Mouse (Mus musculus) hindbrain, postnatal 0 days (tissue): ENCODE data around the gene Pik3r2. TPM values are rescaled to one million over a fixed set of nuclear protein-coding genes. Genes with fewer than 3 reads are reported as not detected.

Experiments used
- ATAC-seq: fragments of 200-750 bp; cut with Nextera tagmentation; 2 replicates; pipeline ENCODE4 v1.8.0; 2017; ENCODE audit warnings: mild to moderate bottlenecking, moderate TSS enrichment, moderate library complexity
- DNase-seq: peaks from one replicate; pipeline ENCODE4 v3.0.0-alpha.2; 2015; ENCODE audit warnings: low spot score
- H3K27ac ChIP-seq: fragments of 300-500 bp; sonication (generic); 2 replicates; pipeline ENCODE4 v1.5.1; 2014; ENCODE audit warnings: mild to moderate bottlenecking
- H3K27me3 ChIP-seq: fragments of 300-500 bp; sonication (generic); 2 replicates; pipeline ENCODE4 v1.6.1; 2014; ENCODE audit warnings: low read length, mixed read lengths; ENCODE audit not compliant: insufficient read depth
- H3K36me3 ChIP-seq: fragments of 300-500 bp; sonication (generic); 2 replicates; pipeline ENCODE4 v1.6.1; 2014; ENCODE audit warnings: low read length, mixed read lengths; ENCODE audit not compliant: insufficient read depth
- H3K4me1 ChIP-seq: fragments of 300-500 bp; sonication (generic); 2 replicates; pipeline ENCODE4 v1.6.1; 2014; ENCODE audit warnings: antibody characterized with exemption, low read length, mixed read lengths; ENCODE audit not compliant: insufficient read depth
- H3K4me2 ChIP-seq: fragments of 300-500 bp; sonication (generic); 2 replicates; pipeline ENCODE4 v1.6.1; 2014; ENCODE audit warnings: low read depth, mild to moderate bottlenecking, low read length, moderate library complexity, mixed read lengths
- H3K4me3 ChIP-seq: fragments of 300-500 bp; sonication (generic); 2 replicates; pipeline ENCODE4 v1.5.1; 2014; ENCODE audit warnings: low read length
- H3K9ac ChIP-seq: fragments of 300-500 bp; sonication (generic); replicated peaks from 2 replicates; pipeline ENCODE4 v1.6.1; 2014; ENCODE audit warnings: mild to moderate bottlenecking, low read length, moderate library complexity, mixed read lengths
- H3K9me3 ChIP-seq: fragments of 300-500 bp; sonication (generic); 2 replicates; pipeline ENCODE4 v1.6.1; 2016; ENCODE audit warnings: low read length, mixed read lengths
- CTCF ChIP-seq: IDR thresholded peaks from 2 replicates; pipeline ENCODE4 v1.5.1; 2016; ENCODE audit warnings: antibody characterized with exemption, control low read depth, low read depth
- WGBS: fragments of 180-500 bp; shearing (Covaris S2); extraction: QIAGEN DNeasy Blood & Tissue Kit; methylation state at CpG from one replicate; pipeline ENCODE4 v1.1.7; 2014; 5-methylcytosine and 5-hydroxymethylcytosine counted together
- polyA plus RNA-seq: library from polyadenylated mRNA; unstranded; fragments of >200 nt; fragmentation: Nextera tagmentation; extraction: Ambion mirVana; gene quantifications from 2 replicates; pipeline ENCODE4 v1.2.1, GENCODE M21; 2015
- total RNA-seq: library from RNA; depleted of rRNA; stranded (reverse); fragments of >200 nt; gene quantifications from 2 replicates; pipeline ENCODE4 v1.2.3, GENCODE M21; 2014

The Pik3r2 gene
- total and polyA plus RNA-seq, 2 experiments from 2014 or later, result 101 to 176 TPM

- no peak overlapping the region for H3K27ac ChIP-seq
- H3K9me3 ChIP-seq, result no peaks in the 10 kb centered on the region
- no peak for TF ChIP-seq CTCF
- peak overlapping the region; percentile 13; the same call in 1 of the 2 replicates for H3K4me2 ChIP-seq
- peaks cover 12% of the 10 kb centered on the region for H3K4me1 ChIP-seq
- H3K4me3 ChIP-seq, result no peak overlapping the region
- H3K9ac ChIP-seq, result 0 out of 2 replicates have a peak overlapping the region, but pooled peaks have one; percentile 9
- ATAC-seq (peak; percentile 36), DNase-seq (peak; percentile 80)
- WGBS, result 29% methylated on average over 30 of the region's 30 CpGs
- H3K36me3 ChIP-seq, result peaks cover 38% of the 10 kb centered on the region
- no peaks in the 10 kb centered on the region for H3K27me3 ChIP-seq
Observed at GRCm38 (mm10) chr8:70787941-70788667, 11.6 kb upstream of the Pik3r2 start.

GRCm38 (mm10) chr8:70787051-70787445 is 10.5 kb upstream of the Pik3r2 start:
- 94% methylated on average over 3 of the region's 3 CpGs for WGBS
- H3K27ac ChIP-seq, result no peak overlapping the region
- no peak overlapping the region for H3K4me2 ChIP-seq
- no peaks in the 10 kb centered on the region for H3K27me3 ChIP-seq
- ATAC-seq, result no peak
- H3K9ac ChIP-seq, result no peak overlapping the region
- peaks cover 43% of the 10 kb centered on the region for H3K36me3 ChIP-seq
- no peak for TF ChIP-seq CTCF
- peaks cover 6% of the 10 kb centered on the region for H3K4me1 ChIP-seq
- no peaks in the 10 kb centered on the region for H3K9me3 ChIP-seq
- DNase-seq, result no peak
- H3K4me3 ChIP-seq, result no peak overlapping the region

- H3K4me1 ChIP-seq, result peaks cover 6% of the 10 kb centered on the region
- WGBS, result 90% methylated on average over 25 of the region's 25 CpGs
- H3K9ac ChIP-seq, result no peak overlapping the region
- no peaks in the 10 kb centered on the region for H3K27me3 ChIP-seq
- no peak overlapping the region for H3K4me3 ChIP-seq
- peaks cover 46% of the 10 kb centered on the region for H3K36me3 ChIP-seq
- TF ChIP-seq CTCF, result no peak
- ATAC-seq, result no peak
- DNase-seq, result no peak
- no peak overlapping the region for H3K4me2 ChIP-seq
- no peak overlapping the region for H3K27ac ChIP-seq
- no peaks in the 10 kb centered on the region for H3K9me3 ChIP-seq
Observed at GRCm38 (mm10) chr8:70786291-70787050, 10.0 kb upstream of the Pik3r2 start.

- no peak overlapping the region for H3K9ac ChIP-seq
- no peak overlapping the region for H3K4me3 ChIP-seq
- TF ChIP-seq CTCF, result no peak
- DNase-seq, result no peak
- no peak overlapping the region for H3K27ac ChIP-seq
- 83% methylated on average over 11 of the region's 11 CpGs for WGBS
- H3K4me1 ChIP-seq, result peaks cover 14% of the 10 kb centered on the region
- no peaks in the 10 kb centered on the region for H3K27me3 ChIP-seq
- no peak for ATAC-seq
- no peak overlapping the region for H3K4me2 ChIP-seq
- peaks cover 45% of the 10 kb centered on the region for H3K36me3 ChIP-seq
- H3K9me3 ChIP-seq, result no peaks in the 10 kb centered on the region
Observed at GRCm38 (mm10) chr8:70780093-70780492, 3.6 kb upstream of the Pik3r2 start.

- peak; percentile 32 for DNase-seq
- no peaks in the 10 kb centered on the region for H3K27me3 ChIP-seq
- H3K27ac ChIP-seq, result peak overlapping the region; percentile 96
- 1% methylated on average over 34 of the region's 34 CpGs for WGBS
- ATAC-seq, result no peak
- no peak for TF ChIP-seq CTCF
- H3K9ac ChIP-seq, result peak overlapping the region; percentile 96
- H3K9me3 ChIP-seq, result no peaks in the 10 kb centered on the region
- peaks cover 27% of the 10 kb centered on the region for H3K4me1 ChIP-seq
- peak overlapping the region; percentile 76 for H3K4me3 ChIP-seq
- peak overlapping the region; percentile 87 for H3K4me2 ChIP-seq
- peaks cover 28% of the 10 kb centered on the region for H3K36me3 ChIP-seq
Observed at GRCm38 (mm10) chr8:70775851-70776495, 540 bp downstream of the Pik3r2 start.

- DNase-seq, result no peak
- no peaks in the 10 kb centered on the region for H3K9me3 ChIP-seq
- TF ChIP-seq CTCF, result no peak
- no peak for ATAC-seq
- peak overlapping the region; percentile 96 for H3K9ac ChIP-seq
- H3K4me1 ChIP-seq, result peaks cover 27% of the 10 kb centered on the region
- H3K4me2 ChIP-seq, result peak overlapping the region; percentile 87
- H3K4me3 ChIP-seq, result peak overlapping the region; percentile 76
- peaks cover 28% of the 10 kb centered on the region for H3K36me3 ChIP-seq
- H3K27me3 ChIP-seq, result no peaks in the 10 kb centered on the region
- H3K27ac ChIP-seq, result peak overlapping the region; percentile 96; the same call in 1 of the 2 replicates
- WGBS, result 69% methylated on average over 5 of the region's 5 CpGs
Observed at GRCm38 (mm10) chr8:70775227-70775626, 1.3 kb downstream of the Pik3r2 start.
